Mouse (Mus musculus) forebrain, postnatal 0 days (tissue): ENCODE data around the gene Gusb. TPM values are rescaled to one million over a fixed set of nuclear protein-coding genes. Genes with fewer than 3 reads are reported as not detected.

ENCODE experiments used
- ATAC-seq: fragments of 200-750 bp; cut with Nextera tagmentation; 2 replicates; pipeline ENCODE4 v1.8.0; 2017; ENCODE audit warnings: mild to moderate bottlenecking, moderate library complexity
- DNase-seq: peaks from one replicate; pipeline ENCODE4 v3.0.0-alpha.2; 2015
- H3K27ac ChIP-seq: fragments of 300-500 bp; sonication (generic); 2 replicates; pipeline ENCODE4 v1.5.1; 2014; ENCODE audit warnings: low read depth, mild to moderate bottlenecking, antibody characterized with exemption, low read length, moderate library complexity, mixed read lengths
- H3K27me3 ChIP-seq: fragments of 300-500 bp; sonication (generic); 2 replicates; pipeline ENCODE4 v1.6.1; 2014; ENCODE audit warnings: mild to moderate bottlenecking, low read length, mixed read lengths; ENCODE audit not compliant: insufficient read depth
- H3K36me3 ChIP-seq: fragments of 300-500 bp; sonication (generic); 2 replicates; pipeline ENCODE4 v1.6.1; 2014; ENCODE audit warnings: mild to moderate bottlenecking, moderate library complexity; ENCODE audit not compliant: insufficient read depth
- H3K4me1 ChIP-seq: fragments of 300-500 bp; sonication (generic); 2 replicates; pipeline ENCODE4 v1.6.1; 2014; ENCODE audit warnings: antibody characterized with exemption; ENCODE audit not compliant: insufficient read depth
- H3K4me2 ChIP-seq: fragments of 300-500 bp; sonication (generic); 2 replicates; pipeline ENCODE4 v1.6.1; 2014; ENCODE audit warnings: low read depth, mild to moderate bottlenecking, moderate library complexity
- H3K4me3 ChIP-seq: fragments of 300-500 bp; sonication (generic); 2 replicates; pipeline ENCODE4 v1.5.1; 2014; ENCODE audit warnings: low read depth, low read length, mixed read lengths
- H3K9ac ChIP-seq: fragments of 300-500 bp; sonication (generic); 2 replicates; pipeline ENCODE4 v1.6.1; 2014; ENCODE audit warnings: mild to moderate bottlenecking
- H3K9me3 ChIP-seq: fragments of 300-500 bp; sonication (generic); 2 replicates; pipeline ENCODE4 v1.6.1; 2016; ENCODE audit warnings: low read length
- CTCF ChIP-seq: sonication (generic); IDR thresholded peaks from 2 replicates; pipeline ENCODE4 v1.5.1; 2016; ENCODE audit warnings: antibody characterized with exemption, control low read depth, low read depth
- WGBS: fragments of 180-500 bp; shearing (Covaris S2); extraction: QIAGEN DNeasy Blood & Tissue Kit; methylation state at CpG from one replicate; pipeline ENCODE4 v1.1.7; 2014; 5-methylcytosine and 5-hydroxymethylcytosine counted together
- polyA plus RNA-seq: library from polyadenylated mRNA; unstranded; fragments of >200 nt; fragmentation: Nextera tagmentation; extraction: Ambion mirVana; gene quantifications from 2 replicates; pipeline ENCODE4 v1.2.1, GENCODE M21; 2015
- total RNA-seq: library from RNA; depleted of rRNA; stranded (reverse); fragments of >200 nt; gene quantifications from 2 replicates; pipeline ENCODE4 v1.2.3, GENCODE M21; 2014

The Gusb gene
- total and polyA plus RNA-seq, 2 experiments from 2014 or later = 19.9 to 29.3 TPM

- Histone ChIP-seq H3K9ac (peak overlapping the region; percentile 66), H3K36me3 (no peaks in the 10 kb centered on the region), H3K4me3 (peak overlapping the region; percentile 58), H3K4me2 (peak overlapping the region; percentile 96), H3K4me1 (peaks cover 3% of the 10 kb centered on the region; the same call in 1 of the 2 replicates), H3K27ac (peak overlapping the region; percentile 69), H3K27me3 (no peaks in the 10 kb centered on the region), H3K9me3 (no peaks in the 10 kb centered on the region)
- DNase-seq (peak; percentile 89), ATAC-seq (peak; percentile 92)
- whole genome bisulfite sequencing = under 1% methylated on average over 32 of the region's 32 CpGs
- TF ChIP-seq CTCF = peak; percentile 88
These were observed 21.1 kb upstream of the Gusb start for GRCm38 (mm10) chr5:130023767-130024539.

- no peaks in the 10 kb centered on the region for H3K36me3 ChIP-seq
- no peak for TF ChIP-seq CTCF
- ATAC-seq = no peak
- H3K4me1 ChIP-seq = peaks cover 3% of the 10 kb centered on the region; the same call in 1 of the 2 replicates
- H3K9ac ChIP-seq = peak overlapping the region; percentile 66; the same call in 1 of the 2 replicates
- H3K27ac ChIP-seq = peak overlapping the region; percentile 1; the same call in 1 of the 2 replicates
- no peaks in the 10 kb centered on the region for H3K9me3 ChIP-seq
- 40% methylated on average over 12 of the region's 12 CpGs for WGBS
- peak overlapping the region; percentile 58 for H3K4me3 ChIP-seq
- H3K27me3 ChIP-seq = no peaks in the 10 kb centered on the region
- no peak for DNase-seq
- H3K4me2 ChIP-seq = peak overlapping the region; percentile 96
These were observed 20.4 kb upstream of the Gusb start for GRCm38 (mm10) chr5:130023067-130023766.

- ATAC-seq = no peak
- H3K4me3 ChIP-seq = no peak overlapping the region
- no peak for TF ChIP-seq CTCF
These were observed 19.5 kb upstream of the Gusb start for GRCm38 (mm10) chr5:130022366-130022765.

GRCm38 (mm10) chr5:130021361-130021966, 18.6 kb upstream of the Gusb start:
- H3K9ac ChIP-seq = no peak overlapping the region
- H3K4me3 ChIP-seq = no peak overlapping the region
- DNase-seq (no peak), ATAC-seq (no peak)
- no peaks in the 10 kb centered on the region for H3K27me3 ChIP-seq
- H3K9me3 ChIP-seq = no peaks in the 10 kb centered on the region
- H3K4me1 ChIP-seq = peaks cover 3% of the 10 kb centered on the region; the same call in 1 of the 2 replicates
- no peak for TF ChIP-seq CTCF
- peaks cover 3% of the 10 kb centered on the region; the same call in 1 of the 2 replicates for H3K36me3 ChIP-seq
- H3K4me2 ChIP-seq = no peak overlapping the region
- H3K27ac ChIP-seq = no peak overlapping the region
- 61% methylated on average over 5 of the region's 5 CpGs for WGBS

More at GRCm38 (mm10) chr5:130022366-130022765, 19.5 kb upstream of the Gusb start:
- WGBS = 81% methylated on average over 7 of the region's 7 CpGs
- no peaks in the 10 kb centered on the region for H3K9me3 ChIP-seq
- no peak overlapping the region for H3K27ac ChIP-seq
- no peak for DNase-seq
- H3K36me3 ChIP-seq = peaks cover 3% of the 10 kb centered on the region; the same call in 1 of the 2 replicates
- H3K9ac ChIP-seq = no peak overlapping the region
- H3K27me3 ChIP-seq = no peaks in the 10 kb centered on the region
- H3K4me1 ChIP-seq = peaks cover 3% of the 10 kb centered on the region; the same call in 1 of the 2 replicates
- no peak overlapping the region for H3K4me2 ChIP-seq

GRCm38 (mm10) chr5:130019461-130019860, 16.6 kb upstream of the Gusb start:
- WGBS = 82% methylated on average over 8 of the region's 8 CpGs
- no peak for ATAC-seq
- no peak for TF ChIP-seq CTCF
- H3K9me3 ChIP-seq = no peaks in the 10 kb centered on the region
- no peak overlapping the region for H3K4me3 ChIP-seq
- H3K9ac ChIP-seq = no peak overlapping the region
- H3K27me3 ChIP-seq = no peaks in the 10 kb centered on the region
- peaks cover 3% of the 10 kb centered on the region; the same call in 1 of the 2 replicates for H3K4me1 ChIP-seq
- peaks cover 6% of the 10 kb centered on the region; the same call in 1 of the 2 replicates for H3K36me3 ChIP-seq
- no peak overlapping the region for H3K27ac ChIP-seq
- DNase-seq = no peak
- no peak overlapping the region for H3K4me2 ChIP-seq

- Histone ChIP-seq H3K27me3 (no peaks in the 10 kb centered on the region), H3K9me3 (no peaks in the 10 kb centered on the region), H3K4me1 (no peaks in the 10 kb centered on the region), H3K27ac (no peak overlapping the region), H3K9ac (no peak overlapping the region), H3K36me3 (peaks cover 11% of the 10 kb centered on the region; the same call in 1 of the 2 replicates), H3K4me2 (no peak overlapping the region), H3K4me3 (no peak overlapping the region)
- TF ChIP-seq CTCF = no peak
- ATAC-seq = no peak
- DNase-seq = no peak
- WGBS = 100% methylated on average over 3 of the region's 3 CpGs
These were observed 12.3 kb upstream of the Gusb start for GRCm38 (mm10) chr5:130015104-130015503.
